Comparison of ENCODE assay signal across 15 mouse cellular contexts in genomic region chr8:10891906-10892305, GRCm38 (mm10).
"Had no signal": no experiment of that assay in that cellular context is flagged by ENCODE, and none has a peak within 500 bp of the region (broad histone marks: within the 10 kb centered on the region; RNA-seq: fewer than 3 reads in every experiment).

No protein-coding gene starts in this region.

- H3K36me3 ChIP-seq: hindbrain, embryonic 15.5 days; limb, embryonic 12.5 days; liver, embryonic 13.5 days; midbrain, embryonic 10.5 days; neural tube, embryonic 13.5 days; stomach, embryonic 15.5 days had no signal

- H3K9me3 ChIP-seq: hindbrain, embryonic 15.5 days; limb, embryonic 12.5 days; liver, embryonic 13.5 days; midbrain, embryonic 10.5 days; neural tube, embryonic 13.5 days; stomach, embryonic 15.5 days had no signal

- H3K4me1 ChIP-seq: hindbrain, embryonic 15.5 days; neural tube, embryonic 13.5 days; stomach, embryonic 15.5 days had no signal

- H3K9ac ChIP-seq: hindbrain, embryonic 15.5 days; limb, embryonic 12.5 days; liver, embryonic 13.5 days; lung, embryonic 14.5 days; neural tube, embryonic 13.5 days; stomach, embryonic 15.5 days had no signal

- DNase-seq: liver, embryonic 13.5 days; lung, embryonic 14.5 days; lung, postnatal 10 days; lung, postnatal 4 days; midbrain, embryonic 14.5 days; retina, postnatal 1 day; thymus, adult 2 months; thymus, postnatal 25 days had no signal

- H3K27ac ChIP-seq: hindbrain, embryonic 15.5 days; kidney, postnatal 0 days; layer of hippocampus, adult 2 months; limb, embryonic 12.5 days; liver, embryonic 13.5 days; neural tube, embryonic 13.5 days; stomach, embryonic 15.5 days had no signal

- H3K27me3 ChIP-seq: hindbrain, embryonic 15.5 days; neural tube, embryonic 13.5 days; stomach, embryonic 15.5 days had no signal

- H3K4me2 ChIP-seq: hindbrain, embryonic 15.5 days; limb, embryonic 12.5 days; liver, embryonic 13.5 days; lung, embryonic 14.5 days; neural tube, embryonic 13.5 days; stomach, embryonic 15.5 days had no signal

- H3K4me3 ChIP-seq: hindbrain, embryonic 15.5 days; layer of hippocampus, adult 2 months; limb, embryonic 12.5 days; liver, embryonic 13.5 days; midbrain, embryonic 10.5 days; neural tube, embryonic 13.5 days; stomach, embryonic 15.5 days had no signal
